Mouse (Mus musculus) neutrophil, adult 5-6 weeks (primary cell): ENCODE data around the gene Hlf. TPM values are rescaled to one million over a fixed set of nuclear protein-coding genes. Genes with fewer than 3 reads are reported as not detected.

Source experiments
- ATAC-seq: fragments of 151-379, 151-347 bp; 2 replicates; pipeline ENCODE4 v1.8.0; 2017; ENCODE audit warnings: mild to moderate bottlenecking, moderate TSS enrichment; ENCODE audit not compliant: insufficient number of reproducible peaks, poor library complexity, low FRiP score, severe bottlenecking; ENCODE audit errors: extremely low read depth
- total RNA-seq: library from RNA; stranded (forward); fragments of 200-1000 nt; gene quantifications from 2 replicates; pipeline ENCODE4 v1.2.3, GENCODE M21; 2017

The Hlf gene
- total RNA-seq, result 0.37 TPM in 1 of 2 replicates, not detected in the other

GRCm38 (mm10) chr11:90390817-90391173 is at the start of gene Hlf:
Hlf (minus strand) TSS chr11:90390895.
- ATAC-seq, result peak; percentile 62

- no peak for ATAC-seq
Observed at GRCm38 (mm10) chr11:90438768-90439167, 48.1 kb upstream of the Hlf start.

GRCm38 (mm10) chr11:90425207-90425525 is 34.5 kb upstream of the Hlf start:
- no peak for ATAC-seq

- ATAC-seq, result no peak
Observed at GRCm38 (mm10) chr11:90424334-90425206, 33.9 kb upstream of the Hlf start.

DNA sequence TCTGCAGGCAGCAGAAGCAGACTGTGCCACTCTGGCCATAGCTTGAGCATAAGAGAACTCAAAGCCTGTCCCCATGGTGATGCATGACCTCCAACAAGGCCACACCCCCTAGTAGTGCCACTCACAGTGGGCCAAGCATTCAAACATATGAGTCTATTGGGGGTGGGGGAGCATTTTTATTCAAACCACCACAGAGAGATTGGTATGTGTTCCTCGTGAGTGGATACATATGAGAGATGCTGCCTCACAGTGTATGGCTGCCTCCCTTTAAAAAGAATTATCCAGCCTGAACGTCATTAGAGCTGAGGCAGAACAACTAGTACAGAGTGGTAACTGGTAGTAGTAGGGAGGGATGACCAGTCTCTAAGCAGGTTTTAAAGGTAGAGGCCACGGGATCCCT is 33.2 kb upstream of the Hlf start:
- ATAC-seq, result no peak

DNA sequence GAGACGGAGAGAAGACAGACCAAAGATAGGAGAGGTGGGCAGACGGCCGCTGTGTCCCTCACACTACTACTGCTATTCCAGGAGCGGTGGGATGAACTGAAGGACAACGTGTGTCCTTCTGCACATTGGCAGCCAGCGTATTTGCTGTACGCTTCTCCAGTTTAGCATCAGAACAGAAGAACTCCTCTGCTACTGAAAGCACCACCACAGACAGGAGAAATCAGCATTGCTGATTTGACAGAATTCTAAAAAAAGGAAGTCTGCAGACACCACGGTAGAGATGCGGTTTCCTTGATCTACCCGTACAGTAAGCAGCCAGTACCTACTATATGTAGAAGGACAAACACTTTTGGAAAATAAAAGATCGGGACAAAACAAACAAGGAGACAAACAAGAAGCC is 29.0 kb upstream of the Hlf start:
- no peak for ATAC-seq

DNA sequence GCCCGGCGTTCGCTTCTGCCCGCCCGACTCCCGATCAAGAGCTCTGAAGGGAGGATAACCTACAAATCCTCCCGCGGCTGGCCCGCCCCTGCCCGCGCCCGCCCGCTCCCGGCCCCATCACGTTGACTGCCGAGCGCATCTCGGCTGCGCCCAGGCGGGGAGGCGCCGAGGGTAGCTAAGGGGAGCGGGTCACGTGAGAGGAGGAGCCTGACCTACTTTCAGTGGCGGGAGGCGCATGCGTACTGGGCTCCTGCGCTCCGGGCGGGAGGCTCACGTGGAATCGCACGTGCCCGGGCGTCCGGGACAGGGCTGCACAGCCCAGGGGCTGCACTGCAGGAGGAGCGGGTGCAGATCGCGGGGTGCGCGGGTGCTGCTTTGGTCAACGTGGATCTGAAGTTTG is 27.2 kb upstream of the Hlf start:
- ATAC-seq, result 0 out of 2 replicates have a peak, but pooled peaks have one; percentile 6

DNA sequence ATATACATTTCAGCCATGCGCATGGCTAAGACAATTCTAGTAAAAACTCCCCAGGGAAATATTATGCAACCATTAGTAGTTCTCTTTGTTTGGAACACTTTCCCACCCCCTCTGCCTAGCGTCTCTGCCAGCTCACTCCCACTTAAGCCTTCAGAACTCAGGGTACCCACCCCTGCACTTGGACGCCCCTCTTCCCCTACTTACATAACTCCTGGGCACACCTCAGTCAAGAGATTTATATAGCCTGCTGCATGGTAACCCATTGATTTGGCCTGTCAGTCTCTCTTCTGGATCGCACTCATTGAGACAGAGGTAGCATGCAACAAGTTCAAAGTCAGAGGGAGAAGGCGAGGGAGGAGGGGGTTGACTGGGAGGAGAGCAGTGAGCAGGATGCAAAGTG is 26.3 kb upstream of the Hlf start:
- no peak for ATAC-seq

GRCm38 (mm10) chr11:90398850-90399249 is 8.2 kb upstream of the Hlf start:
- no peak for ATAC-seq

DNA sequence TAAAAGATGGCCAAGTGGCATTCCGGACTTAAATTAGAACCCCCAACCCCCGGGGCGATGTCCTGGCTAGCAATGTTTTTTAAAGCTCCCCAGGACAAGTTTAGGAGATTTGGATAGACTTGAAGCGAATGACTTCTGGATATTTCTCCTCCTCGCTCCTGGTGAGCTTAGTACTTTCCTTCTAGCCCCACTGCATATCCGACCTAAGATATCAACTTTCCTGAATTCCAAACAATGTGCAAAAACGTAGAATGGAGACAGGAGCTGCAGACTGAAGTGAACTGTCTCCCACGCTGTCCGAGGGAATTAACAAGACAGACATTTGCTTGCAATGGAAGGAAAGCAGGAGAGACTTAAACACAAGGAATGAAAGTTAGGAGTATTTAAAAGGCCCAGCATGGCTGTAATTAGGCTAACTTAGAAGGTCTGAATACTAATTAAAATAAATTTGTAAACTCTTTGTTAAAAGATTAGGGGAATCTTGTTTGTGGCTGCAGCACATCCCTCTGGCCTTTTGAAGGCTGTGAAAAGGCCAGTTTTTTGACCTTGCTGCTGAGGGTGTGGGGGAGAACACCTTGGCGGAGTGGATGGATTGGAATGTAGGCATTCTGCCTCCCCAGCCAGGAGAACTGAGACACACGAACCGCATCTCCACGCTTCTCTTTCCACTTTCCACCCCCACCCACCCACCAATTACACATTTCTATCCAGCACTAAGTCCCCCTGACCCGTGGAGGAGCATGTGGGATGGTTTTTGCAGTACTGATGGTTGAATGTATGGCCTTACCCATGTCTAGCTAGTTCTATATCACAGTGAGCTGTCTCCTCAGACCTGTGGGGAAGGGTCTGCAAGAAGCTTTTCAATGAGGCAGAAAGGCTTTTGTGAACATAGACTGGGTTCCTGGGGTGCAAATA is 833 bp upstream of the Hlf start:
- ATAC-seq, result no peak

DNA sequence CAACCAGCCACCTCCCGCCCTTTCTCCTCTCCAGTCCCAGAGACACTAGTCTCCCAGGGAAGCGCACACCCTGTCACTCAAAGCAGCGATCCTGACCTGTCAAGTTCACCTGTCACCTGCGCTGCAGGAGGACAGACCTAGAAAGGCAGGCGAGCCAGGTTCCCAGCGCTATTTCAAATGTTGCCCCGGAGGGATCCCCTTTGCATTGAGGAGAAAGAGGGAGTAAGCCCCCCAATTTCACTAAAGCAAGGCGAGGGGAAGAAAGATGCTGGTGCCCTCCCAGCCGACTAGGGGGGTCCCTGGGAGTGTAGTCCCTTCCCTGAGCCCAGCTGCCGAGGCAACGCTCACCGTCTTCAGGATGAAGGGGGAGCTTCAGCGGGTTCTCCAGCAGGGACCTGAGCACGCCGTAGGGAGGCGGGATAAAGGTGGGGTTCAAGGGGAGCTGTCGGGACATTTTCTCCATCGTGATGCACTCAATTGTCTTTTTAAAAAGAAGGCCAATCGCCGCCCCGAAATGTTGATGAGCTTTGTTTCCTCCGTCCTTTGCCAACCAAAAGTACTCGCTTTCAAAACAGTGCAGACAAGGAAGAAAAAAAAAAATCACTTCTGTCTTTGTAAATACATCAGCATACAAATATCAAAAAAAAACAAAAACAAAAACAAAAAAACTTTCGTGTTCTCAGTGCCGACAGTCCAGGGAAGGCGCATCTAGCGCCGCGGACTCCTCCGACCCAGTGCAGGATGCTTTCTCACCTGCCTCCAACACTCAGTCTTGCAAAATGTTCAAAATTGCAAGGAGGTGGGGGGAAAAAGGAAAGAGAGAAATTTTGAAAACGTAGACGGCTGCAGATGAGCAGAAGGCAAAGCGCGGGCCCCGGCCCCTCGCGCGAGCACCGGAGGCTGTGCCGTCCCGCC is 536 bp downstream of the Hlf start:
- ATAC-seq, result no peak

DNA sequence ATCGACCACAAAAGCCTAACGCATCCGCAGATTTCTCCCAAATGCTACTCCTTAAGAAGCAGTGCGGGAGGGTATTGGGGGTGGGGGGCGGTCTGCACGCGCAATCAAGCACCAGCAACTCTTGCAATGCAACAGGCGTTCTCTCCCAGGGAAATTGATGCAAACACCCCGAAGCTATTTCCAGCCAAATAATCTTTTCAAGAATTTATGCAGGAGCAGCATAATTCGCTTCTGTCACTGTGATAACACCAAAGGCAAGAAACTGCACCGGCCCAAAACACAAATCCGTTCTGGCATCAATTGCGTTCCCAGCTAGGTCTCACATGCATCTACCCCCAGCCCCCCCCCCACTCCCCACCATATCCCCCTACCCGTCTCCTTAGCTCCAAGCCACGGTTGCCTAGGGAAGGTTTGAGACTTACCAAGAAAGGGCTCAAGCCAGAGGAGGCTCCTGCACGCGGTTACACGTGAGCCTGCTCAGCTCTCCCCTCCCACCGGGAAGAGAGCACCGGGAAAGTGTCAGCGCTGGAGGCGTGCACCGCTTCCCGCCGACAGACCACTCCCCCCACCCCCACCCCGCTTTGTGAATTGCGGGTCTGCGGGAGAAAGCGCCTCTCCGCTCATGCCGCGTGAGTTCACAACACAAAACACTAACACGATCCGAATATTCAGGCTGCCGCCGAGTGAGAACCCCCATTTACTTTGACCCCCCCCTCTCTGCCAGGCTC is 1.4 kb downstream of the Hlf start:
- no peak for ATAC-seq

GRCm38 (mm10) chr11:90387501-90388440 is 2.9 kb downstream of the Hlf start:
- peak; percentile 45 for ATAC-seq

- no peak for ATAC-seq
Observed at GRCm38 (mm10) chr11:90382005-90382611, 8.6 kb downstream of the Hlf start.

DNA sequence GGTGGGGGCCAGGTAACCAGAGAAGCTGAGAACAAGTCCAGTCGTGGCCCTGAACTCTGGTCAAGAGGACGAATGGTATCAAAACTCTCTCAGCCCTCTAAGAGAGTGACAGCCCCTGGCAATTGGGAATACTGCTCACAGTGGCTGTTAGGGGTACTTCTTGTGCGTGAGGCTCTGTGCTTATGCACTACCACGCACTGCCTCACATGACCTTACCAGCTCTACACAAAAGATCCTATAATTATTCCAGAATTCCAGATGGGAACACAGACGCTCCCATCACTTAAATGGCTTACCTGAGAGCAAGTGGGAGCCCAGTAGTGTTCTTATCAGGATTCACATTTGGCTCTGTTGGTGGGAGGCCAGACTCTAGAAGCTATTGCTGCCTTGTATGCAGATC is 9.6 kb downstream of the Hlf start:
- ATAC-seq, result no peak

- no peak for ATAC-seq
Observed at GRCm38 (mm10) chr11:90380131-90380685, 10.5 kb downstream of the Hlf start.

- ATAC-seq, result no peak
Observed at GRCm38 (mm10) chr11:90378008-90378407, 12.7 kb downstream of the Hlf start.
